Mouse (Mus musculus): ENCODE results near the gene Sema3d.
A peak's percentile ranks its signal among the peaks of the same experiment; 100 is the strongest.

Gene Sema3d

GRCm38 (mm10) chr5:12499791-12500504 lies 116.8 kb downstream of the Sema3d start:
- DNase-seq (ENCODE audit: low read depth): no peak

- no peak for DNase-seq (ENCODE audit: low read depth)
These were observed 129.3 kb downstream of the Sema3d start for GRCm38 (mm10) chr5:12512471-12512870.

- DNase-seq (ENCODE audit: low read depth): no peak
These were observed 132.1 kb downstream of the Sema3d start for GRCm38 (mm10) chr5:12515283-12515682.

GRCm38 (mm10) chr5:12525235-12525767 lies 142.1 kb downstream of the Sema3d start:
- DNase-seq (ENCODE audit: low read depth): no peak

GRCm38 (mm10) chr5:12528596-12528995 lies 145.4 kb downstream of the Sema3d start:
- DNase-seq (ENCODE audit: low read depth): no peak

- DNase-seq (ENCODE audit: low read depth): no peak
These were observed 146.6 kb downstream of the Sema3d start for GRCm38 (mm10) chr5:12529771-12530170.

- no peak for DNase-seq (ENCODE audit: low read depth)
These were observed 158.1 kb downstream of the Sema3d start for GRCm38 (mm10) chr5:12541268-12541667.

- no peak for DNase-seq (ENCODE audit: low read depth)
These were observed 166.0 kb downstream of the Sema3d start for GRCm38 (mm10) chr5:12549046-12549669.

- no peak for DNase-seq (ENCODE audit: low read depth)
These were observed 172.2 kb downstream of the Sema3d start for GRCm38 (mm10) chr5:12555401-12555800.

GRCm38 (mm10) chr5:12557889-12558288 lies 174.7 kb downstream of the Sema3d start:
- peak; percentile 3 for DNase-seq (ENCODE audit: low read depth)

- no peak for DNase-seq (ENCODE audit: low read depth)
These were observed 178.6 kb downstream of the Sema3d start for GRCm38 (mm10) chr5:12561740-12562139.

- DNase-seq (ENCODE audit: low read depth): peak; percentile 21
These were observed 179.0 kb downstream of the Sema3d start for GRCm38 (mm10) chr5:12562204-12562603.

GRCm38 (mm10) chr5:12563132-12563531 lies 179.9 kb downstream of the Sema3d start:
- DNase-seq (ENCODE audit: low read depth): no peak

- DNase-seq (ENCODE audit: low read depth): no peak
These were observed 181.5 kb downstream of the Sema3d start for GRCm38 (mm10) chr5:12564602-12565220.

- no peak for DNase-seq (ENCODE audit: low read depth)
These were observed 183.4 kb downstream of the Sema3d start for GRCm38 (mm10) chr5:12566568-12566967.

- DNase-seq (ENCODE audit: low read depth): no peak
These were observed 191.4 kb downstream of the Sema3d start for GRCm38 (mm10) chr5:12574551-12574950.

GRCm38 (mm10) chr5:12575262-12575661 lies 192.1 kb downstream of the Sema3d start:
- no peak for DNase-seq (ENCODE audit: low read depth)

- no peak for DNase-seq (ENCODE audit: low read depth)
These were observed 196.6 kb downstream of the Sema3d start for GRCm38 (mm10) chr5:12579752-12580151.

- no peak for DNase-seq (ENCODE audit: low read depth)
These were observed 199.4 kb downstream of the Sema3d start for GRCm38 (mm10) chr5:12582540-12582939.

GRCm38 (mm10) chr5:12583293-12583834 lies 200.2 kb downstream of the Sema3d start:
- DNase-seq (ENCODE audit: low read depth): no peak

- no peak for DNase-seq (ENCODE audit: low read depth)
These were observed 201.7 kb downstream of the Sema3d start for GRCm38 (mm10) chr5:12584886-12585285.

- DNase-seq (ENCODE audit: low read depth): no peak
These were observed 251.2 kb downstream of the Sema3d start for GRCm38 (mm10) chr5:12634227-12634980.
